Mouse (Mus musculus) midbrain, embryonic 15.5 days (tissue): Measurements from ENCODE around the gene Ccn2. TPM values are rescaled to one million over a fixed set of nuclear protein-coding genes. Genes with fewer than 3 reads are reported as not detected.
"Not testable (repeated sequence)": the region's sequence is repeated elsewhere in the genome, so short reads cannot be mapped to it uniquely, and the experiment has no call there.

Source experiments
- ATAC-seq: fragments of 200-750 bp; cut with Nextera tagmentation; replicated peaks from 2 replicates; pipeline ENCODE4 v1.8.0; 2017; ENCODE audit warnings: moderate TSS enrichment
- H3K27ac ChIP-seq: fragments of 300-500 bp; sonication (generic); 2 replicates; pipeline ENCODE4 v1.5.1; 2015; ENCODE audit warnings: mild to moderate bottlenecking, inconsistent platforms
- H3K27me3 ChIP-seq: fragments of 300-500 bp; sonication (generic); replicated peaks from 2 replicates; pipeline ENCODE4 v1.6.1; 2015; ENCODE audit warnings: inconsistent platforms
- H3K36me3 ChIP-seq: fragments of 300-500 bp; sonication (generic); replicated peaks from 2 replicates; pipeline ENCODE4 v1.6.1; 2015; ENCODE audit warnings: inconsistent platforms
- H3K4me1 ChIP-seq: fragments of 300-500 bp; sonication (generic); 2 replicates; pipeline ENCODE4 v1.6.1; 2015; ENCODE audit warnings: inconsistent platforms
- H3K4me2 ChIP-seq: fragments of 300-500 bp; sonication (generic); 2 replicates; pipeline ENCODE4 v1.6.1; 2015; ENCODE audit warnings: inconsistent platforms, mild to moderate bottlenecking, moderate library complexity
- H3K4me3 ChIP-seq: fragments of 300-500 bp; sonication (generic); 2 replicates; pipeline ENCODE4 v1.5.1; 2015; ENCODE audit warnings: mild to moderate bottlenecking, inconsistent platforms
- H3K9ac ChIP-seq: fragments of 300-500 bp; sonication (generic); 2 replicates; pipeline ENCODE4 v1.6.1; 2015; ENCODE audit warnings: mild to moderate bottlenecking, inconsistent platforms
- H3K9me3 ChIP-seq: fragments of 300-500 bp; sonication (generic); 2 replicates; pipeline ENCODE4 v1.6.1; 2016; ENCODE audit warnings: inconsistent platforms
- WGBS: fragments of 180-500 bp; shearing (Covaris S2); methylation state at CpG from one replicate; pipeline ENCODE4 v1.1.7; 2015; ENCODE audit warnings: mixed read lengths; 5-methylcytosine and 5-hydroxymethylcytosine counted together
- polyA plus RNA-seq: library from polyadenylated mRNA; unstranded; fragments of >200 nt; fragmentation: Nextera tagmentation; extraction: Ambion mirVana; gene quantifications from 2 replicates; pipeline ENCODE4 v1.2.1, GENCODE M21; 2015

Gene Ccn2
- polyA plus RNA-seq, 1 experiment from 2014 or later: 3.5 TPM

GRCm38 (mm10) chr10:24614726-24615125, 19.5 kb downstream of the Ccn2 start:
- ATAC-seq: no peak
- no peaks in the 10 kb centered on the region for H3K4me1 ChIP-seq
- H3K27me3 ChIP-seq: no peaks in the 10 kb centered on the region
- no peaks in the 10 kb centered on the region for H3K36me3 ChIP-seq
- H3K9ac ChIP-seq: no peak overlapping the region
- no peaks in the 10 kb centered on the region for H3K9me3 ChIP-seq
- H3K4me2 ChIP-seq: no peak overlapping the region
- no peak overlapping the region for H3K27ac ChIP-seq
- no peak overlapping the region for H3K4me3 ChIP-seq
- 92% methylated on average over 4 of the region's 4 CpGs for WGBS

- Histone ChIP-seq H3K9ac (no peak overlapping the region), H3K4me1 (no peaks in the 10 kb centered on the region), H3K4me3 (no peak overlapping the region), H3K36me3 (no peaks in the 10 kb centered on the region), H3K4me2 (no peak overlapping the region), H3K27ac (no peak overlapping the region), H3K9me3 (no peaks in the 10 kb centered on the region), H3K27me3 (no peaks in the 10 kb centered on the region)
- no peak for ATAC-seq
- WGBS: 81% methylated on average over 6 of the region's 6 CpGs
These were observed 20.6 kb downstream of the Ccn2 start for GRCm38 (mm10) chr10:24615799-24616198.

- H3K27ac ChIP-seq, H3K36me3 ChIP-seq, H3K4me3 ChIP-seq, H3K9ac ChIP-seq, H3K27me3 ChIP-seq, H3K4me2 ChIP-seq, H3K9me3 ChIP-seq, ATAC-seq, H3K4me1 ChIP-seq: not testable (repeated sequence)
- 90% methylated on average over 1 of the region's 1 CpGs for WGBS
These were observed 21.3 kb downstream of the Ccn2 start for GRCm38 (mm10) chr10:24616572-24616971.

GRCm38 (mm10) chr10:24621572-24621971, 26.3 kb downstream of the Ccn2 start:
- WGBS: 40% methylated on average over 9 of the region's 9 CpGs
- ATAC-seq: no peak
- Histone ChIP-seq H3K27me3 (no peaks in the 10 kb centered on the region), H3K4me3 (no peak overlapping the region), H3K27ac (no peak overlapping the region), H3K4me2 (no peak overlapping the region), H3K9ac (no peak overlapping the region), H3K4me1 (0 out of 2 replicates have a peak, but pooled peaks cover 3% of the 10 kb centered on the region), H3K9me3 (no peaks in the 10 kb centered on the region), H3K36me3 (no peaks in the 10 kb centered on the region)

GRCm38 (mm10) chr10:24622586-24622985, 27.3 kb downstream of the Ccn2 start:
- H3K27ac ChIP-seq: no peak overlapping the region
- ATAC-seq: no peak
- H3K9ac ChIP-seq: no peak overlapping the region
- H3K27me3 ChIP-seq: no peaks in the 10 kb centered on the region
- 26% methylated on average over 7 of the region's 7 CpGs for WGBS
- H3K4me2 ChIP-seq: no peak overlapping the region
- H3K36me3 ChIP-seq: no peaks in the 10 kb centered on the region
- H3K4me1 ChIP-seq: 0 out of 2 replicates have a peak, but pooled peaks cover 3% of the 10 kb centered on the region
- no peaks in the 10 kb centered on the region for H3K9me3 ChIP-seq
- H3K4me3 ChIP-seq: no peak overlapping the region

GRCm38 (mm10) chr10:24625060-24625701, 29.9 kb downstream of the Ccn2 start:
- Histone ChIP-seq H3K9me3 (no peaks in the 10 kb centered on the region), H3K4me1 (0 out of 2 replicates have a peak, but pooled peaks cover 3% of the 10 kb centered on the region), H3K36me3 (no peaks in the 10 kb centered on the region), H3K27ac (no peak overlapping the region), H3K4me2 (peak overlapping the region; percentile 28), H3K27me3 (no peaks in the 10 kb centered on the region), H3K9ac (no peak overlapping the region), H3K4me3 (no peak overlapping the region)
- ATAC-seq: peak; percentile 77
- 29% methylated on average over 24 of the region's 24 CpGs for WGBS

- Histone ChIP-seq H3K9ac (no peak overlapping the region), H3K27me3 (no peaks in the 10 kb centered on the region), H3K36me3 (no peaks in the 10 kb centered on the region), H3K4me2 (no peak overlapping the region), H3K9me3 (no peaks in the 10 kb centered on the region), H3K4me1 (0 out of 2 replicates have a peak, but pooled peaks cover 3% of the 10 kb centered on the region), H3K4me3 (no peak overlapping the region), H3K27ac (no peak overlapping the region)
- no peak for ATAC-seq
- WGBS: 66% methylated on average over 12 of the region's 12 CpGs
These were observed 32.0 kb downstream of the Ccn2 start for GRCm38 (mm10) chr10:24627262-24627661.

- 84% methylated on average over 9 of the region's 9 CpGs for WGBS
- ATAC-seq: no peak
- no peaks in the 10 kb centered on the region for H3K27me3 ChIP-seq
These were observed 33.2 kb downstream of the Ccn2 start for GRCm38 (mm10) chr10:24628466-24628865.

GRCm38 (mm10) chr10:24629086-24629720, 34.0 kb downstream of the Ccn2 start:
- 84% methylated on average over 9 of the region's 9 CpGs for WGBS
- Histone ChIP-seq H3K4me3 (no peak overlapping the region), H3K4me1 (0 out of 2 replicates have a peak, but pooled peaks cover 3% of the 10 kb centered on the region), H3K36me3 (no peaks in the 10 kb centered on the region), H3K9ac (no peak overlapping the region), H3K27me3 (no peaks in the 10 kb centered on the region), H3K9me3 (no peaks in the 10 kb centered on the region), H3K27ac (no peak overlapping the region), H3K4me2 (no peak overlapping the region)
- no peak for ATAC-seq

More at GRCm38 (mm10) chr10:24628466-24628865, 33.2 kb downstream of the Ccn2 start:
- no peaks in the 10 kb centered on the region for H3K36me3 ChIP-seq
- H3K4me2 ChIP-seq: no peak overlapping the region
- no peak overlapping the region for H3K27ac ChIP-seq
- 0 out of 2 replicates have a peak, but pooled peaks cover 3% of the 10 kb centered on the region for H3K4me1 ChIP-seq
- H3K4me3 ChIP-seq: no peak overlapping the region
- H3K9me3 ChIP-seq: no peaks in the 10 kb centered on the region
- H3K9ac ChIP-seq: no peak overlapping the region

- 22% methylated on average over 18 of the region's 18 CpGs for WGBS
- no peaks in the 10 kb centered on the region for H3K27me3 ChIP-seq
- H3K4me2 ChIP-seq: peak overlapping the region; percentile 30
- H3K27ac ChIP-seq: no peak overlapping the region
- H3K9me3 ChIP-seq: no peaks in the 10 kb centered on the region
- H3K36me3 ChIP-seq: no peaks in the 10 kb centered on the region
- peak; percentile 71 for ATAC-seq
- no peak overlapping the region for H3K9ac ChIP-seq
- H3K4me1 ChIP-seq: no peaks in the 10 kb centered on the region
- no peak overlapping the region for H3K4me3 ChIP-seq
These were observed 35.3 kb downstream of the Ccn2 start for GRCm38 (mm10) chr10:24630469-24631081.

- no peaks in the 10 kb centered on the region for H3K4me1 ChIP-seq
- no peak overlapping the region for H3K27ac ChIP-seq
- ATAC-seq: 0 out of 2 replicates have a peak, but pooled peaks have one; percentile 32
- H3K4me2 ChIP-seq: no peak overlapping the region
- H3K4me3 ChIP-seq: no peak overlapping the region
- no peaks in the 10 kb centered on the region for H3K27me3 ChIP-seq
- WGBS: 97% methylated on average over 5 of the region's 5 CpGs
- no peaks in the 10 kb centered on the region for H3K36me3 ChIP-seq
- H3K9me3 ChIP-seq: no peaks in the 10 kb centered on the region
- no peak overlapping the region for H3K9ac ChIP-seq
These were observed 35.9 kb downstream of the Ccn2 start for GRCm38 (mm10) chr10:24631122-24631521.

GRCm38 (mm10) chr10:24634288-24634687, 39.0 kb downstream of the Ccn2 start:
- Histone ChIP-seq H3K9me3 (no peaks in the 10 kb centered on the region), H3K4me1 (no peaks in the 10 kb centered on the region), H3K4me2 (no peak overlapping the region), H3K27me3 (no peaks in the 10 kb centered on the region), H3K4me3 (no peak overlapping the region), H3K36me3 (no peaks in the 10 kb centered on the region), H3K27ac (no peak overlapping the region), H3K9ac (no peak overlapping the region)
- WGBS: 78% methylated on average over 9 of the region's 9 CpGs
- no peak for ATAC-seq
